Mouse (Mus musculus): ENCODE results near the gene Has1.

Has1 gene

DNA sequence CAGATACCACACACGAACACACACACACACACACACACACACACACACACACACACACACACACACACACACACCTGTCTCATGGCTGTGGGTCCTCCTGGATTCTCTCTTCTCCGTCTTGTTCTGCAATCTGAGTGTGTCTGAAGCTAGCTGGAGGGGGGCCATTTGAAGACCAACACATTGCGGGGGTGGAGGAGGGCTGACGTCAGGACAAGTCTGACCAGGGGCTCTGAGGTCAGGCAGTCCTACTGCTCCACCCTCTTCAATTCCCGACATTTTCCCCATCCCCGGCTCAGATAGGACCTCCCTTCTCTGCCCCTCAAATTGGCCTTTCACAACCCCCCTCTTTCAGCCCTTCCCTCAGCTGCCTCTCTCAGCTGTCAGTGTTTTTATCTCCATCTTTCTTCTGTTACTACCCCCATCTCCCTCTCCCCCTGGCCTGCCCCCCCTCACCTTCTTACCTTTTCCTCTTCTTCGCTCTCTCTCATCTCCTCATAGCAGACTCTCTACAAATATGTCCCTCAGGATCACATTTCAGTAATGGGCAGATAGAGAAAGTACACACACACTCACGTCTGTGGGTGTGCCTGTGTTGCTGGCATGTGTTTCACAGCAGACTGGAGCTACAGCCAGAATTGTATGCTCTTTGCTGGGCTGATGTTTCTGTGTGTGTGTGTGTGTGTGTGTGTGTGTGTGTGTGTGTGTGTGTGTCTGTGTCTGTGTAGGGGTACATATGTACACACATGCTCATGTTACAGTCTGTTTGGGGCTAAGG is at the start of gene Has1:
Gene Has1 (minus strand): TSS at position 142 of the 775 bp plus-strand sequence.
- DNase-seq (ENCODE audit: low spot score): no peak

DNA sequence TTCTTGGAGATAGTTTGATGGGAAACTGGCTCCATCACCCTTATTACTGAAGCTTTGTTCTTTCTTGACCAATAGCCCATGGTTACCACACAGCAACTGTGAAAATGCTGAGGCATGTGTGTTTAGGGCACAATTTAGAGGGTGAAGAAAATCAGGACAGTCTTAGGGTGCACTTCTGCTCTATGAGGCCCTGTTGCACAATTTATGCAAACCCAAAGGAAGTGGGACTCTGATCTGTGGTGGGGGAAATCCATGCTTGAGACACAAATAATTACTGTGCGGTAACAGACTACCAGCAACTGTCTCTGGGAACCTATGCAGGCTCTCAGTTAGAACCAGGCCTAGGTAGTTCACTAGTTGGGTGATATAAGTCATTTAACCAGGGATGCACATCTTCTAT is 45.8 kb upstream of the Has1 start:
- no peak for DNase-seq (ENCODE audit: low spot score)

- DNase-seq (ENCODE audit: low spot score): no peak
Observed at GRCm38 (mm10) chr17:17899268-17899667, 44.3 kb upstream of the Has1 start.

DNA sequence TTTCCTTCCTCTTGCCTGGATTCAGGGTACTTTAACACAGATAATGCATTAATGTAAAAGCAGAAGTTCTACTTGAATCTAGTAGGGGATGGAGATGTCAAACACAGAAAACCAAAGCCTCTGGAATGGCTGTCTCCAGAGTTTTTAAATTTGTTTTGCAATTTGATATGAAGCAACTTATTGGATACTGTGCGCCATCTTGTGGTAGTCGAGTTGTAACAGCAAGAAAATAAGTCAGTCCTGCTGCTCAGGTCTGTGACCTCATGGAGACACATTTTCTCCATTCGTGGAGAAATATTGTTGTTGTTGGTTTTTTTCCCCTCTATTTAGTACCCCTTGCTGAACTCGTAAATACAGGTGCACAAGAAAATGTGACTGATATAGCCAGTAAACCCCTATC is 41.0 kb upstream of the Has1 start:
- no peak for DNase-seq (ENCODE audit: low spot score)

GRCm38 (mm10) chr17:17889732-17890425 is 34.9 kb upstream of the Has1 start:
- DNase-seq (ENCODE audit: low spot score): no peak

DNA sequence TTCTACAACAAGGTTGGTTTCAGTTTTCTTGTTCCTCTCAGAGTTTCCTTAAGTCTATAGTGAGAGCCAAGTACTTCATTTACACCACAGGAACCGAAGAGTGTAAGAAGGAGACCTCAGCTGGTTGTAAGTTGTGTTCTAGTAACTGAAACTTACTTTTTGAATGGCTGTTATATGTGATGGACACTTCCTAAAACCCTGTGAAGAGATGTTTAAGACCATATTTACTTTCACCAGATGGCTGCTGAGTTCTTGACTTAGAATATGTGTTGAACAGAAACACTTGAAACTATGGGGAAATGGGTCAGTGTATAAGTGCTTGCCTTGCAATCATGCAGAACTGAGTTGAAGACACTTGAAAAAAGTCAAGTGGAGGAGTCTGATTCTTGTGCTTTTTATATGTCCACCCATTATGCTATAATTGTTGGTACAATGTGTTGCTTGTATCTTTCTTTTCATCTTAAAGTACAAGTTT is 32.8 kb upstream of the Has1 start, which contains the start of the genes Fpr2 and Fpr3:
Gene Fpr2 (plus strand): TSS at position 51 of the 475 bp plus-strand sequence.
Gene Fpr3 (plus strand): TSS at position 79 of the 475 bp plus-strand sequence.
- no peak for DNase-seq (ENCODE audit: low spot score)

DNA sequence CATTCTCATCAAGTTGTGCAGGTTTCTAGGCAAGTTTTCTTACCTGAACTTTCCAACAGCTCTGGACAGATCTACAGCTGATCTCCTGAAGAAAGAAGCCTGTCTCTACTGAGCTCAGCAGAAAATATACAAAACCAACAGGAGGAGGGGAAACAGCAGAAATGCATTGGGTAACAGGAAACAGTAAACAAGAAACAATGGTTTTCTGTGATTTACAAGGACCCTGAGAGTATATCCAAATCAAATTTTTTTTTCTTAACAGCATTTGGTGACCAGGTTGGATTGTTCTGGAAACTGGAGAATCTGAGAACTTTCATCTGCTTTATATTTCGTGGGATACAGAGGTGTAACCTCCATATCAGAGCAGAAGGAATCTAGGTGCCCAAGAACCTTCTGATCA is 28.8 kb upstream of the Has1 start, which contains the start of gene Fpr1:
Gene Fpr1 (minus strand): TSS at position 101 of the 400 bp plus-strand sequence.
- no peak for DNase-seq (ENCODE audit: low spot score)

- DNase-seq (ENCODE audit: low spot score): no peak
Observed at GRCm38 (mm10) chr17:17882672-17883071, 27.7 kb upstream of the Has1 start.

GRCm38 (mm10) chr17:17879347-17879746 is 24.3 kb upstream of the Has1 start:
- no peak for DNase-seq (ENCODE audit: low spot score)

DNA sequence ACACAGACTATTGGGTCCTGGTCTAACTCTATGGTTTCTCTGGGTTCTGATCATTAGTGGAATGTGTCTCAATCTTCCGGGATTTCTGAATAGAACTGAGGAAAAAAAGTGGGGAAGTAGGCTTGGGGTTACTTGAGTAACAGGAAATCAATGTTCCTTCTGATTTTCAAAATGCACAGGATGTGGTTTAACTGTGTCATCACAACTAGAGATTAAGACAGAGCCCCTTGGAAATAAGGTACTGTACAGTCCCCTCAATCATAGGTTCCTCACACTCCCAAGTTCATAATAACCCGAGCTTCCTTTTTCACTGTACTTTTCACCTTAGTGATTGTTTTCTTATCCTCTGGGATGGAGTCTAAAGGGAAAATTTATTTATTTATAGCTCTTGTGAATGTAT is 16.7 kb upstream of the Has1 start:
- no peak for DNase-seq (ENCODE audit: low spot score)

GRCm38 (mm10) chr17:17870892-17871550 is 16.0 kb upstream of the Has1 start:
- no peak for DNase-seq (ENCODE audit: low spot score)

DNA sequence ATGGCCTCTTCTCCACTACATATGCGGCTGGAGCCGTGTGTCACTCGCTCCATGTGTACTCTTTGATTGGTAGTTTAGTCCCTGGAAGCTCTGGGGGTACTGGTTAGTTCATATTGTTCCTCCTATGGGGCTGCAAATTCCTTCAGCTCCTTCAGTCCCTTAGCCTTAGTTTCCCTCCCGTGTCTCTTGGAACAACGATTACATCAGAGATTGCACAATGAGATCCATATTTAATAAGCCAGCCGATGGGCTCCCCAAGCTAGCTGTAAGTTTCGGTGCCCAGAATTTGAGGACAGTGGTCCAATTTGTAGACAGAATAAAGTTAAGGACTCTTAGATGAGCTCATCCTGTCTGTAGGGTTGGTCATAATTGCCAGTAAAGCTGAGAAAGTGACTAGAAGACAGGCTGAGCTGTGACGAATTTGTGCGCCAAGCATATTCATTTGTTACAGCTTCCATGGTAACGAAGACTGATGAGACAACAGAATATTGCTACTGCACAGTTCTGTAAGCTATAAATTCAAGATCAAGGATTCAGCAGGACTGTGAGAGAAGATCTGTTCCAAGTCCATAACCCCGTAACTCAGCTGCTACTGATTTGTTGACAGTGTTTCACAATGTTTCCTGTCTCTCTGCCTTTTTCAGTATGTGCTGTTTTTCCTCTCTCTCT is 11.9 kb upstream of the Has1 start:
- DNase-seq (ENCODE audit: low spot score): no peak

GRCm38 (mm10) chr17:17865168-17865567 is 10.2 kb upstream of the Has1 start:
- DNase-seq (ENCODE audit: low spot score): no peak

DNA sequence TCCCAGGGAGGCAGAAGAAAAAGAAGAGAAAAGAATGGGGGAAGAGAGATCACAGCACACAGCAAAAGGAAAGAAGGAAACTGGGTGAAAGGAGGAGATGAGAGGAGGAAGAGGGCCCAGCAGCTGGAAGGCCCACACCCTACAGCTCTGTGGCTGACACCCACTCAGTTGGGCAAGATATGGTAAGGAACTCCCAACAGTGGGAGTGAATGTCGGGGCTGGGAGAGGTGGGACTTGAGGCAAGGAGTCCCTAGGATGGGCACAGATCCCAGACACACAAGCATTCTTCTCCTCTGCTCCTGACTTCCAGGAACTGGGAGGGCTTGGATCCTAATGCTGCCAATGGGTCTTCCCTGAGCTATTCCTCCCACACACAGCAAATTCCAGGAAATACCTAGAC is 7.4 kb upstream of the Has1 start:
- peak; percentile 12 for DNase-seq (ENCODE audit: low spot score)

GRCm38 (mm10) chr17:17860110-17860509 is 5.1 kb upstream of the Has1 start:
- DNase-seq (ENCODE audit: low spot score): no peak

DNA sequence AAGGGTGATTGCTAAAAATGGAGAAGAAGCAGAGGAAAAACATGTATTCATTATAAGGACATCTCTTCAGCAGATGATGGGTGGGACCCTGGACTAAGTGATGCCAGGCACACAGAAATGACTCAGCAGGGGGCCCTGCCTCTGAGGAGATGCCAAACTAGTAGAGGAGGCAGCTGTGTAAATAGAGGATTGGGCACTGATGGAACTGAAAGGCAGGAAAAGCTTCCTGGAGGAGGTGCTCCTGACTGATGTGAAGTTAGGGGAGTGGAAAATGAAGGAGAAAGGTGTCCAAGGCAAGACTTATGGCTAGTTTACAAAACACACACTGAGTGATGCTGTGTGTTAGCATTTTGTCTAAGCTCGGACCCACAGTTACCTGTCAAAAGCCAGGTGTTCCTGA is 2.4 kb upstream of the Has1 start:
- DNase-seq (ENCODE audit: low spot score): no peak

GRCm38 (mm10) chr17:17856612-17857011 is 1.6 kb upstream of the Has1 start:
- DNase-seq (ENCODE audit: low spot score): no peak

DNA sequence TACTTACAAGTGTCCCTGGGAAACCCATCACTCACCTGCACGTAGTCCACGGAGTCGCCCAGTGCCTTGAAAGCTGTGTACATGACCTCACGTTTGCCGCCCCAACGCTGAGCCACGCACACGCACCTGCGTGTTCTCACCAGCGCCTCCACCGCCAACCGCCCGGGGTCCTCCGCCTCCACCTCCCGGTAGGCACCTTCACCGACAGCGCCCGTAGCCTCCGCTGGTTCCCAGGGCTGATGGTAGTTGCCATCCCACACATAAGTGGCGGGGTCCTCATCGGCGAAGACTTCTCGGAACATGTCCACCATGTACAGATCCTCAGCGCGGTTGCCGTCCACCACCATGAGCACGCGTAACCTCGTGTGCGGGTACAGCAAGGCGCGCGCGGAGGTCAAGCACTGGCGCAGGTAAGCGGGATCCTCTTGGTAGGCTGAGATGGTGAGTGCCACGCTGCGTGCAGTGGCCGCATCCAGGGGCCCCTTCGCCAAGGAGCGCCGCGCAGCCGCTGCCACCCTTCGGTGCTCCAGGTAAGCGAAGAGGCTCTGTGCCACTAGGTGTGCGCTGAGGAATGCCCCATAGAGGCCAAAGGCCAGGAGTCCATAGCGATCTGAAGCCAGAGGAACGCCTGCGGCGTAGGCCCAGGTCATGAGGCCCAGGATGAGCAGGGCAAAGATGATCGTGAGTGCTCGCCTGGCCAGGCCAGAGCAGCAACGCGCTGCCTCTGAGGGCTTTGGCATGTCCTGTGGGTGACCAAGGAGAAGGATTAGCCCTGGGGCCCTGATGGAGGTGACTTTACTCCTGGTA is 4.9 kb downstream of the Has1 start:
- DNase-seq (ENCODE audit: low spot score): no peak

DNA sequence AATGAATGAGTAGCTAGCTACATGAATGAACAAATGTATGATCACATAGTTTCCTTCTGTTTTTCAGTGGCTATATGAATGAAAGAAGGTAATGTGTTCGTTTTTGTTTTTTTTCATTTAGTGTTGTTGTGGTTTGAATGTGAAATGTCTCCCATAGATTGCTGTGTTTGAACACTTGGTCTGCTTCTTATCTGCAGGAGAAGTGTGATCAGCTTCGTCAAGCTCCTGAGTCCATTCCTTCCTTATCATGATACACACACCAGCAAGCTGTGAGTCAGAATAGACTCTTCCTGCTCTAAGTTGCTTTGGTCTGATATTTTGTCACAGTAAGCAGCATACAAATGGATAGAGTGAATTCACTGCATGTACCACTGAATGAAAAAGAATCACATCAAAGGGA is 6.0 kb downstream of the Has1 start:
- no peak for DNase-seq (ENCODE audit: low spot score)

DNA sequence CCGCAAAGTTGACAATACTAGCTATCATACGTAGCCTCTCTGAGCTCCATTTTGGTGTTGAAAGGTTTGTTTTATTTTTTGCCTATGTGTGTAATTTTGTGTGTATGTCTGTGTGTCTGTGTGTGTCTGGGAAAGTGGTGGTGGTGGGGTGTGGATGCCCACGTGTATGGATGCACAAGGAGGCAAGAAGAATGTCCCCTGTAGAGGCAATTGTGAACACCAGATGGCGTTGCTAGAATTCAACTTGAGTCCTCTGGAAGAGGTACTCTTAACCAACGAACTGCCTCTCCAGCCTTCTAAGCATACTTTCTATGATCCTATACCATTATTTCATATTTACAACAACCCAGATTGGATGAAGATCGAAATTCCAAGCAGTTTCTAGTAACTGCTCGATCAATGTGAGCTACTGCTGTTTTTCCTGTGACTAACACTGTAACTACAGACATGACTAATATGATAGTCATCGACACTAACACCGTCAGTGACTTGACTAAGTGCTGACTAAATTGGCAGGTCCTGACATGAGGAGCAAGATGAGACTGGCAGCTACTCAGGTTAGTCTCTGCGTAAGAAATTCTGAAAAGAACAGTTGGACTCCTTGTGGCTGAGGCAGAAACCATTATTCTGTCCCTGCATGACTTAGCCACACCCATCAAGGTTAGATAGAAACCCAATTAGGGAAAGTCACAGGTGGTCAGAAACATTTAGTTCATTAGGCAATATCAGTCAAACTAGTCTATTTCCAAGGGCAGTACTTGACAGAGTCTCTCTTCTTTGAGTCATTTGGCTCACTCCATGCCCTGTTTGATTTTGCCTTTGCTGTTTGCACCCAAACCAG is 9.6 kb downstream of the Has1 start:
- no peak for DNase-seq (ENCODE audit: low spot score)
